29 mouse cellular contexts compared by ENCODE assay signal in the genomic region with DNA sequence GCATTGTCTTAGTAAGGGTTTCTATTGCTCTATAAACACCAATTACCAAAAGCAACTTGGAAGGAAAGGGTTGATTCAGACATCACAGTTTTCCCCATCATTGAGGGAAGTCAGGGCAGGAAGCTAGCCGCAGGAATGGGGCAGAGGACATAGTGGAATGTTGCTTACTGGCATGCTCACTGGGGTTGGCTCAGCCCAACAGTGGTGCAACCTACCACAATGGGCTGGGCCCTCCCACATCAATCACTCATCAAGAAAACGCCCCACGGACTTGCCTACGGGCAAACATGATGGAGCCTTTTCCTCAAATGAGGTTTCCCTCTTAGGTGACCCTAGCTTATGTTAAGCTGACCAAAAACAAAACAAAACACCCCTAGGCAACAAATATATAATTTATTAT. TPM values are rescaled to one million over a fixed set of nuclear protein-coding genes. Genes with fewer than 3 reads are reported as not detected.
"Had no signal": no experiment of that assay in that cellular context is flagged by ENCODE, and none has a peak within 500 bp of the region (broad histone marks: within the 10 kb centered on the region; RNA-seq: fewer than 3 reads in every experiment).

No protein-coding gene starts in this region.

- H3K9ac ChIP-seq: kidney, embryonic 15.5 days; liver, embryonic 13.5 days; neural tube, embryonic 12.5 days; neural tube, embryonic 15.5 days had no signal

- H3K27ac ChIP-seq: kidney, embryonic 15.5 days; liver, embryonic 13.5 days; neural tube, embryonic 12.5 days; neural tube, embryonic 15.5 days; stomach, postnatal 0 days had no signal

- DNase-seq: kidney, adult 8-10 months; kidney, postnatal 10 days; kidney, postnatal 36 days; liver, embryonic 13.5 days; lung, adult 2 months; lung, postnatal 14 days; lung, postnatal 4 days; midbrain, embryonic 14.5 days; right cerebral cortex, adult 18-20 months; right cerebral cortex, postnatal 14 days; right cerebral cortex, postnatal 4 days; thymus, adult 2 months; thymus, postnatal 14 days had no signal

- H3K9me3 ChIP-seq: neural tube, embryonic 15.5 days had no signal

- H3K4me1 ChIP-seq: kidney, embryonic 15.5 days; liver, embryonic 13.5 days; neural tube, embryonic 12.5 days; neural tube, embryonic 15.5 days had no signal

- H3K4me2 ChIP-seq: kidney, embryonic 15.5 days; liver, embryonic 13.5 days; midbrain, embryonic 11.5 days; neural tube, embryonic 12.5 days; neural tube, embryonic 15.5 days had no signal

- H3K4me3 ChIP-seq: kidney, embryonic 15.5 days; liver, embryonic 13.5 days; neural tube, embryonic 12.5 days; neural tube, embryonic 15.5 days had no signal

- H3K36me3 ChIP-seq: kidney, embryonic 15.5 days; liver, embryonic 13.5 days; neural tube, embryonic 12.5 days; neural tube, embryonic 15.5 days had no signal

- H3K27me3 ChIP-seq: kidney, embryonic 15.5 days; liver, embryonic 13.5 days; neural tube, embryonic 12.5 days; neural tube, embryonic 15.5 days had no signal

RNA-seq across cellular contexts. Expression of a gene that starts 6.8 kb away (rescaled TPM):
- total RNA-seq: liver, adult 2 months; megakaryocyte progenitor cell, adult 5-6 weeks; megakaryocyte-erythroid progenitor cell, adult 5-6 weeks had no signal
- polyA plus RNA-seq: liver, adult 2 months; liver, embryonic 13.5 days; liver, embryonic 16.5 days had no signal

RNA-seq across cellular contexts. Expression of a gene that starts 32.9 kb away (rescaled TPM):
- total RNA-seq: layer of hippocampus, postnatal 25 days; left cerebral cortex, adult 18-20 months; left cerebral cortex, postnatal 36 days; liver, adult 2 months; megakaryocyte progenitor cell, adult 5-6 weeks; megakaryocyte-erythroid progenitor cell, adult 5-6 weeks had no signal
- polyA plus RNA-seq: kidney, embryonic 15.5 days; limb, embryonic 11.5 days; limb, embryonic 14.5 days; liver, adult 2 months; liver, embryonic 13.5 days; liver, embryonic 16.5 days; lung, adult 2 months; lung, embryonic 16.5 days; midbrain, embryonic 11.5 days; midbrain, embryonic 14.5 days; neural tube, embryonic 12.5 days; neural tube, embryonic 15.5 days; stomach, embryonic 14.5 days; stomach, postnatal 0 days; thymus, adult 2 months had no signal
